Mouse (Mus musculus): Measurements from ENCODE around the gene Cep250. TPM values are rescaled to one million over a fixed set of nuclear protein-coding genes. Genes with fewer than 3 reads are reported as not detected.
"Not testable (repeated sequence)": the region's sequence is repeated elsewhere in the genome, so short reads cannot be mapped to it uniquely, and the experiment has no call there.

Cep250 gene
- not detected in 2 replicates for polyA plus RNA-seq (2012; ENCODE audit: insufficient read depth, insufficient read length, low replicate concordance, missing spikeins)

GRCm38 (mm10) chr2:155956134-155957059 is at the start of gene Cep250:
TSS of gene Cep250 (plus strand) at chr2:155956458.
- TF ChIP-seq CTCF (IDR thresholded peaks at IDR 0.05; ENCODE audit: insufficient read depth, low read depth, low read length) (0 out of 2 replicates have a peak, but pooled peaks have one; percentile 17), POLR2A (IDR thresholded peaks at IDR 0.05; ENCODE audit: insufficient read depth, low read depth, low read length) (peak; percentile 81)
- 0 out of 2 replicates have a peak, but pooled peaks cover 2% of the 10 kb centered on the region for H3K4me1 ChIP-seq (ENCODE audit: control insufficient read depth, insufficient read depth, low read length)
- WGBS: under 1% methylated on average over 59 of the region's 59 CpGs
- H3K27ac ChIP-seq (ENCODE audit: insufficient read depth, low read depth, low read length): peak within 1 kb of the TSS; percentile 96
- H3K4me3 ChIP-seq (ENCODE audit: insufficient read depth, low read depth, low read length): peak within 1 kb of the TSS; percentile 75

- 86% methylated on average over 6 of the region's 6 CpGs for WGBS
- Histone ChIP-seq H3K4me1 (ENCODE audit: control insufficient read depth, insufficient read depth, low read length) (no peaks in the 10 kb centered on the region), H3K27ac (ENCODE audit: insufficient read depth, low read depth, low read length) (no peak overlapping the region), H3K4me3 (ENCODE audit: insufficient read depth, low read depth, low read length) (no peak overlapping the region)
- TF ChIP-seq CTCF (IDR thresholded peaks at IDR 0.05; ENCODE audit: insufficient read depth, low read depth, low read length) (no peak), POLR2A (IDR thresholded peaks at IDR 0.05; ENCODE audit: insufficient read depth, low read depth, low read length) (no peak)
Measured at GRCm38 (mm10) chr2:155914684-155915083, 41.6 kb upstream of the Cep250 start.

GRCm38 (mm10) chr2:155923143-155923542 is 33.1 kb upstream of the Cep250 start:
- TF ChIP-seq CTCF (IDR thresholded peaks at IDR 0.05; ENCODE audit: insufficient read depth, low read depth, low read length): no peak
- no peak for TF ChIP-seq POLR2A (IDR thresholded peaks at IDR 0.05; ENCODE audit: insufficient read depth, low read depth, low read length)
- Histone ChIP-seq H3K27ac (ENCODE audit: insufficient read depth, low read depth, low read length) (no peak overlapping the region), H3K4me3 (ENCODE audit: insufficient read depth, low read depth, low read length) (no peak overlapping the region), H3K4me1 (ENCODE audit: control insufficient read depth, insufficient read depth, low read length) (no peaks in the 10 kb centered on the region)
- 98% methylated on average over 7 of the region's 7 CpGs for WGBS

GRCm38 (mm10) chr2:155925213-155925612 is 31.0 kb upstream of the Cep250 start:
- WGBS: 95% methylated on average over 6 of the region's 6 CpGs
- not testable (repeated sequence) for H3K4me1 ChIP-seq (ENCODE audit: control insufficient read depth, insufficient read depth, low read length); H3K4me3 ChIP-seq (ENCODE audit: insufficient read depth, low read depth, low read length); H3K27ac ChIP-seq (ENCODE audit: insufficient read depth, low read depth, low read length)

- H3K4me1 ChIP-seq (ENCODE audit: control insufficient read depth, insufficient read depth, low read length): peaks cover 4% of the 10 kb centered on the region; the same call in 1 of the 2 replicates
- 62% methylated on average over 7 of the region's 7 CpGs for WGBS
- TF ChIP-seq POLR2A (IDR thresholded peaks at IDR 0.05; ENCODE audit: insufficient read depth, low read depth, low read length) (no peak), CTCF (IDR thresholded peaks at IDR 0.05; ENCODE audit: insufficient read depth, low read depth, low read length) (no peak)
- no peak overlapping the region for H3K27ac ChIP-seq (ENCODE audit: insufficient read depth, low read depth, low read length)
- H3K4me3 ChIP-seq (ENCODE audit: insufficient read depth, low read depth, low read length): no peak overlapping the region
Measured at GRCm38 (mm10) chr2:155928711-155929345, 27.4 kb upstream of the Cep250 start.

- under 1% methylated on average over 38 of the region's 38 CpGs for WGBS
- TF ChIP-seq CTCF (IDR thresholded peaks at IDR 0.05; ENCODE audit: insufficient read depth, low read depth, low read length) (no peak), POLR2A (IDR thresholded peaks at IDR 0.05; ENCODE audit: insufficient read depth, low read depth, low read length) (peak; percentile 59)
Measured at GRCm38 (mm10) chr2:155929531-155930442, 26.5 kb upstream of the Cep250 start, which contains the start of gene Uqcc1. TSS of gene Uqcc1 (minus strand) at chr2:155930310.

GRCm38 (mm10) chr2:155939897-155940529 is 16.2 kb upstream of the Cep250 start:
- TF ChIP-seq CTCF (IDR thresholded peaks at IDR 0.05; ENCODE audit: insufficient read depth, low read depth, low read length) (no peak), POLR2A (IDR thresholded peaks at IDR 0.05; ENCODE audit: insufficient read depth, low read depth, low read length) (no peak)

More at GRCm38 (mm10) chr2:155929531-155930442, 26.5 kb upstream of the Cep250 start, which contains the start of gene Uqcc1:
- H3K27ac ChIP-seq (ENCODE audit: insufficient read depth, low read depth, low read length): peak within 1 kb of the TSS; percentile 50
- H3K4me3 ChIP-seq (ENCODE audit: insufficient read depth, low read depth, low read length): peak within 1 kb of the TSS; percentile 60
- H3K4me1 ChIP-seq (ENCODE audit: control insufficient read depth, insufficient read depth, low read length): peaks cover 4% of the 10 kb centered on the region; the same call in 1 of the 2 replicates

GRCm38 (mm10) chr2:155940681-155941080 is 15.6 kb upstream of the Cep250 start, which contains the start of gene Gm15557:
TSS of gene Gm15557 (plus strand) at chr2:155940728.
- 91% methylated on average over 3 of the region's 3 CpGs for WGBS

More at GRCm38 (mm10) chr2:155939897-155940529, 16.2 kb upstream of the Cep250 start:
- Histone ChIP-seq H3K4me3 (ENCODE audit: insufficient read depth, low read depth, low read length) (no peak overlapping the region), H3K27ac (ENCODE audit: insufficient read depth, low read depth, low read length) (no peak overlapping the region), H3K4me1 (ENCODE audit: control insufficient read depth, insufficient read depth, low read length) (peaks cover 8% of the 10 kb centered on the region)
- WGBS: 81% methylated on average over 7 of the region's 7 CpGs

More at GRCm38 (mm10) chr2:155940681-155941080, 15.6 kb upstream of the Cep250 start, which contains the start of gene Gm15557:
- H3K4me3 ChIP-seq (ENCODE audit: insufficient read depth, low read depth, low read length): no peak within 1 kb of the TSS
- H3K4me1 ChIP-seq (ENCODE audit: control insufficient read depth, insufficient read depth, low read length): peaks cover 10% of the 10 kb centered on the region
- no peak for TF ChIP-seq CTCF (IDR thresholded peaks at IDR 0.05; ENCODE audit: insufficient read depth, low read depth, low read length)
- TF ChIP-seq POLR2A (IDR thresholded peaks at IDR 0.05; ENCODE audit: insufficient read depth, low read depth, low read length): no peak
- no peak within 1 kb of the TSS for H3K27ac ChIP-seq (ENCODE audit: insufficient read depth, low read depth, low read length)

Data from olfactory bulb, adult 2 months (tissue).